Mouse (Mus musculus): ENCODE measurements at regions not wholly inside any gene's neighbourhood (a gene's known extent, or its start where the extent isn't known, plus 50 kb on each side); places are given as distances from the start of the nearest gene placed in this dataset.

GRCm38 (mm10) chr15:96851970-96852768 lies 152.6 kb upstream of the Slc38a2 start:
- H3K27ac ChIP-seq (ENCODE audit: control insufficient read depth, insufficient read depth, low read length), result no peak overlapping the region
- H3K4me1 ChIP-seq (replicated peaks; ENCODE audit: control insufficient read depth, insufficient read depth, low read length), result no peaks in the 10 kb centered on the region
- no peaks in the 10 kb centered on the region for H3K27me3 ChIP-seq (ENCODE audit: control insufficient read depth, insufficient read depth, low read length)
- DNase-seq, result no peak
- TF ChIP-seq CTCF (IDR thresholded peaks at IDR 0.05; ENCODE audit: borderline replicate concordance, control insufficient read depth, extremely low read depth, insufficient read depth, low read length, poor library complexity) (no peak), POLR2A (IDR thresholded peaks at IDR 0.05; ENCODE audit: control insufficient read depth, extremely low read depth, insufficient read depth, low read length, poor library complexity) (no peak)
- no peak overlapping the region for H3K4me3 ChIP-seq (ENCODE audit: control insufficient read depth, insufficient read depth, low read length)
- no peaks in the 10 kb centered on the region for H3K36me3 ChIP-seq (ENCODE audit: control insufficient read depth, insufficient read depth, low read length)
- 92% methylated on average over 21 of the region's 21 CpGs for WGBS

GRCm38 (mm10) chr15:96848150-96848549 lies 148.6 kb upstream of the Slc38a2 start:
- 84% methylated on average over 2 of the region's 2 CpGs for WGBS
- Histone ChIP-seq H3K4me3 (ENCODE audit: control insufficient read depth, insufficient read depth, low read length) (no peak overlapping the region), H3K4me1 (replicated peaks; ENCODE audit: control insufficient read depth, insufficient read depth, low read length) (no peaks in the 10 kb centered on the region), H3K27ac (ENCODE audit: control insufficient read depth, insufficient read depth, low read length) (no peak overlapping the region), H3K36me3 (ENCODE audit: control insufficient read depth, insufficient read depth, low read length) (no peaks in the 10 kb centered on the region), H3K27me3 (ENCODE audit: control insufficient read depth, insufficient read depth, low read length) (no peaks in the 10 kb centered on the region)
- peak; percentile 53 for DNase-seq
- TF ChIP-seq POLR2A (IDR thresholded peaks at IDR 0.05; ENCODE audit: control insufficient read depth, extremely low read depth, insufficient read depth, low read length, poor library complexity) (no peak), CTCF (IDR thresholded peaks at IDR 0.05; ENCODE audit: borderline replicate concordance, control insufficient read depth, extremely low read depth, insufficient read depth, low read length, poor library complexity) (no peak)

GRCm38 (mm10) chr15:96845221-96845620 lies 145.7 kb upstream of the Slc38a2 start:
- TF ChIP-seq CTCF (IDR thresholded peaks at IDR 0.05; ENCODE audit: borderline replicate concordance, control insufficient read depth, extremely low read depth, insufficient read depth, low read length, poor library complexity), result no peak
- no peak for TF ChIP-seq POLR2A (IDR thresholded peaks at IDR 0.05; ENCODE audit: control insufficient read depth, extremely low read depth, insufficient read depth, low read length, poor library complexity)
- H3K4me3 ChIP-seq (ENCODE audit: control insufficient read depth, insufficient read depth, low read length), result no peak overlapping the region
- H3K27me3 ChIP-seq (ENCODE audit: control insufficient read depth, insufficient read depth, low read length), result no peaks in the 10 kb centered on the region
- DNase-seq, result no peak
- H3K4me1 ChIP-seq (replicated peaks; ENCODE audit: control insufficient read depth, insufficient read depth, low read length), result no peaks in the 10 kb centered on the region
- no peak overlapping the region for H3K27ac ChIP-seq (ENCODE audit: control insufficient read depth, insufficient read depth, low read length)
- H3K36me3 ChIP-seq (ENCODE audit: control insufficient read depth, insufficient read depth, low read length), result no peaks in the 10 kb centered on the region
- 94% methylated on average over 6 of the region's 6 CpGs for WGBS

- H3K36me3 ChIP-seq (ENCODE audit: control insufficient read depth, insufficient read depth, low read length), result no peaks in the 10 kb centered on the region
- DNase-seq, result no peak
- WGBS, result 96% methylated on average over 4 of the region's 4 CpGs
Observed at GRCm38 (mm10) chr15:96844290-96844689, 144.8 kb upstream of the Slc38a2 start.

DNA sequence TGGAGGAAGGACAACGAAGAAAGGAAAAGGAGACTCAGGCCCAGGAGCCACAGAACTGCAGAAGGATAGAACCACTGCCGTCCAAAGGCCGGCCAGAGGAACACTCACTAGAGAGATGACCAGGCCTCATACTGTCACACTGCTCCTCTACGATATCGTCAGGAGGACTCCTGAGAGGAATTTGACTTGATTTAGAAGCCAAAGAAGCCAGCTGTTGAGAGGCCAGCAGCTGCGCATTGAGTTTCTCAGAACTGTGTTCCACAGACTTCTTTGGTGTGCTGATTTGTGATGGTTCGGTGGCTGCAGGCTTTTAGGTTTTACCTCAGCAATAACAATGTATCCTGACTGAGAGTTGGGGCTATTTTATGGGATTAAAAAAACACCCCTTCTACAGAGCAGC lies 144.1 kb upstream of the Slc38a2 start:
- TF ChIP-seq CTCF (IDR thresholded peaks at IDR 0.05; ENCODE audit: borderline replicate concordance, control insufficient read depth, extremely low read depth, insufficient read depth, low read length, poor library complexity) (no peak), POLR2A (IDR thresholded peaks at IDR 0.05; ENCODE audit: control insufficient read depth, extremely low read depth, insufficient read depth, low read length, poor library complexity) (no peak)
- no peaks in the 10 kb centered on the region for H3K36me3 ChIP-seq (ENCODE audit: control insufficient read depth, insufficient read depth, low read length)
- no peak for DNase-seq
- H3K27me3 ChIP-seq (ENCODE audit: control insufficient read depth, insufficient read depth, low read length), result no peaks in the 10 kb centered on the region
- no peak overlapping the region for H3K27ac ChIP-seq (ENCODE audit: control insufficient read depth, insufficient read depth, low read length)
- 94% methylated on average over 7 of the region's 7 CpGs for whole genome bisulfite sequencing
- H3K4me1 ChIP-seq (replicated peaks; ENCODE audit: control insufficient read depth, insufficient read depth, low read length), result no peaks in the 10 kb centered on the region
- H3K4me3 ChIP-seq (ENCODE audit: control insufficient read depth, insufficient read depth, low read length), result no peak overlapping the region

More at GRCm38 (mm10) chr15:96844290-96844689, 144.8 kb upstream of the Slc38a2 start:
- Histone ChIP-seq H3K4me1 (replicated peaks; ENCODE audit: control insufficient read depth, insufficient read depth, low read length) (no peaks in the 10 kb centered on the region), H3K4me3 (ENCODE audit: control insufficient read depth, insufficient read depth, low read length) (no peak overlapping the region), H3K27me3 (ENCODE audit: control insufficient read depth, insufficient read depth, low read length) (no peaks in the 10 kb centered on the region), H3K27ac (ENCODE audit: control insufficient read depth, insufficient read depth, low read length) (no peak overlapping the region)
- TF ChIP-seq CTCF (IDR thresholded peaks at IDR 0.05; ENCODE audit: borderline replicate concordance, control insufficient read depth, extremely low read depth, insufficient read depth, low read length, poor library complexity), result no peak
- TF ChIP-seq POLR2A (IDR thresholded peaks at IDR 0.05; ENCODE audit: control insufficient read depth, extremely low read depth, insufficient read depth, low read length, poor library complexity), result no peak

- Histone ChIP-seq H3K36me3 (ENCODE audit: control insufficient read depth, insufficient read depth, low read length) (no peaks in the 10 kb centered on the region), H3K27me3 (ENCODE audit: control insufficient read depth, insufficient read depth, low read length) (no peaks in the 10 kb centered on the region), H3K4me3 (ENCODE audit: control insufficient read depth, insufficient read depth, low read length) (no peak overlapping the region), H3K4me1 (replicated peaks; ENCODE audit: control insufficient read depth, insufficient read depth, low read length) (no peaks in the 10 kb centered on the region), H3K27ac (ENCODE audit: control insufficient read depth, insufficient read depth, low read length) (no peak overlapping the region)
- TF ChIP-seq POLR2A (IDR thresholded peaks at IDR 0.05; ENCODE audit: control insufficient read depth, extremely low read depth, insufficient read depth, low read length, poor library complexity) (no peak), CTCF (IDR thresholded peaks at IDR 0.05; ENCODE audit: borderline replicate concordance, control insufficient read depth, extremely low read depth, insufficient read depth, low read length, poor library complexity) (no peak)
- 82% methylated on average over 3 of the region's 3 CpGs for WGBS
- DNase-seq, result no peak
Observed at GRCm38 (mm10) chr15:96842881-96843280, 143.4 kb upstream of the Slc38a2 start.
